Mouse (Mus musculus) testis, adult 2 months (tissue): ENCODE data around the gene Snd1. TPM values are rescaled to one million over a fixed set of nuclear protein-coding genes. Genes with fewer than 3 reads are reported as not detected.

Experiments used
- H3K27ac ChIP-seq: fragments of 200-500 bp; 2 replicates; pipeline ENCODE4 v1.5.1; 2012; ENCODE audit warnings: low read depth, low read length; ENCODE audit not compliant: control insufficient read depth, insufficient read depth
- H3K27me3 ChIP-seq: fragments of 200-500 bp; 2 replicates; pipeline ENCODE4 v1.6.1; 2012; ENCODE audit warnings: mild to moderate bottlenecking, low read length, moderate library complexity; ENCODE audit not compliant: control insufficient read depth, insufficient read depth
- H3K36me3 ChIP-seq: fragments of 200-500 bp; 2 replicates; pipeline ENCODE4 v1.6.1; 2012; ENCODE audit warnings: mild to moderate bottlenecking, low read length; ENCODE audit not compliant: control insufficient read depth, insufficient read depth
- H3K4me1 ChIP-seq: fragments of 200-500 bp; 2 replicates; pipeline ENCODE4 v1.6.1; 2012; ENCODE audit warnings: low read length; ENCODE audit not compliant: control insufficient read depth, insufficient read depth
- H3K4me3 ChIP-seq: fragments of 200-500 bp; 2 replicates; pipeline ENCODE4 v1.5.1; 2012; ENCODE audit warnings: low read depth, mild to moderate bottlenecking, low read length, moderate library complexity, mixed read lengths; ENCODE audit not compliant: control insufficient read depth
- CTCF ChIP-seq: fragments of 200-500 bp; IDR thresholded peaks from 2 replicates; pipeline ENCODE4 v1.5.1; 2012; ENCODE audit warnings: low read depth, mild to moderate bottlenecking, inconsistent platforms, low read length, moderate library complexity; ENCODE audit not compliant: control insufficient read depth, insufficient read depth, insufficient replicate concordance
- POLR2A ChIP-seq: fragments of 200-500 bp; IDR thresholded peaks from 2 replicates; pipeline ENCODE4 v1.6.1; 2012; ENCODE audit warnings: low read depth, mild to moderate bottlenecking, inconsistent platforms, low read length, moderate library complexity; ENCODE audit not compliant: control insufficient read depth
- polyA plus RNA-seq: library from polyadenylated mRNA; depleted of rRNA; stranded (reverse); fragments of >200 nt; gene quantifications from 2 replicates; pipeline ENCODE4 v1.2.3, GENCODE M21; 2012

The Snd1 gene
- polyA plus RNA-seq, 1 experiment = 11.4 TPM

- Histone ChIP-seq H3K27ac (no peak overlapping the region), H3K4me3 (no peak overlapping the region), H3K36me3 (no peaks in the 10 kb centered on the region), H3K27me3 (no peaks in the 10 kb centered on the region), H3K4me1 (0 out of 2 replicates have a peak, but pooled peaks cover 2% of the 10 kb centered on the region)
- TF ChIP-seq CTCF (no peak), POLR2A (no peak)
Observed at GRCm38 (mm10) chr6:28848891-28849290, 374.0 kb downstream of the Snd1 start.

GRCm38 (mm10) chr6:28849317-28849716 lies 374.4 kb downstream of the Snd1 start:
- Histone ChIP-seq H3K36me3 (no peaks in the 10 kb centered on the region), H3K4me3 (no peak overlapping the region), H3K4me1 (0 out of 2 replicates have a peak, but pooled peaks cover 2% of the 10 kb centered on the region), H3K27me3 (no peaks in the 10 kb centered on the region), H3K27ac (no peak overlapping the region)
- TF ChIP-seq POLR2A = no peak
- TF ChIP-seq CTCF = no peak

GRCm38 (mm10) chr6:28850326-28850900 lies 375.5 kb downstream of the Snd1 start:
- no peaks in the 10 kb centered on the region for H3K27me3 ChIP-seq
- H3K4me1 ChIP-seq = 0 out of 2 replicates have a peak, but pooled peaks cover 2% of the 10 kb centered on the region
- H3K27ac ChIP-seq = no peak overlapping the region
- H3K4me3 ChIP-seq = no peak overlapping the region
- H3K36me3 ChIP-seq = no peaks in the 10 kb centered on the region
- no peak for TF ChIP-seq CTCF
- no peak for TF ChIP-seq POLR2A

GRCm38 (mm10) chr6:28852342-28852741 lies 377.4 kb downstream of the Snd1 start:
- Histone ChIP-seq H3K27ac (no peak overlapping the region), H3K4me1 (0 out of 2 replicates have a peak, but pooled peaks cover 2% of the 10 kb centered on the region)
- TF ChIP-seq POLR2A = no peak
- no peak for TF ChIP-seq CTCF

GRCm38 (mm10) chr6:28853164-28853563 lies 378.2 kb downstream of the Snd1 start:
- no peak overlapping the region for H3K27ac ChIP-seq
- no peaks in the 10 kb centered on the region for H3K4me1 ChIP-seq
- H3K4me3 ChIP-seq = no peak overlapping the region
- TF ChIP-seq CTCF (no peak), POLR2A (no peak)
- no peaks in the 10 kb centered on the region for H3K27me3 ChIP-seq
- H3K36me3 ChIP-seq = no peaks in the 10 kb centered on the region

More at GRCm38 (mm10) chr6:28852342-28852741, 377.4 kb downstream of the Snd1 start:
- no peak overlapping the region for H3K4me3 ChIP-seq
- no peaks in the 10 kb centered on the region for H3K36me3 ChIP-seq
- H3K27me3 ChIP-seq = no peaks in the 10 kb centered on the region

- H3K27ac ChIP-seq = no peak overlapping the region
- H3K4me1 ChIP-seq = no peaks in the 10 kb centered on the region
Observed at GRCm38 (mm10) chr6:28853654-28854053, 378.7 kb downstream of the Snd1 start.

GRCm38 (mm10) chr6:28854598-28854997 lies 379.7 kb downstream of the Snd1 start:
- TF ChIP-seq CTCF = no peak
- no peak for TF ChIP-seq POLR2A
- no peaks in the 10 kb centered on the region for H3K36me3 ChIP-seq
- H3K4me1 ChIP-seq = no peaks in the 10 kb centered on the region
- H3K27me3 ChIP-seq = no peaks in the 10 kb centered on the region
- no peak overlapping the region for H3K27ac ChIP-seq
- no peak overlapping the region for H3K4me3 ChIP-seq

More at GRCm38 (mm10) chr6:28853654-28854053, 378.7 kb downstream of the Snd1 start:
- H3K36me3 ChIP-seq = no peaks in the 10 kb centered on the region
- TF ChIP-seq CTCF = no peak
- TF ChIP-seq POLR2A = no peak
- H3K27me3 ChIP-seq = no peaks in the 10 kb centered on the region
- no peak overlapping the region for H3K4me3 ChIP-seq

- Histone ChIP-seq H3K4me1 (no peaks in the 10 kb centered on the region), H3K27ac (no peak overlapping the region), H3K27me3 (no peaks in the 10 kb centered on the region), H3K36me3 (no peaks in the 10 kb centered on the region), H3K4me3 (no peak overlapping the region)
- TF ChIP-seq POLR2A (no peak), CTCF (no peak)
Observed at GRCm38 (mm10) chr6:28855442-28855841, 380.5 kb downstream of the Snd1 start.
